Mouse (Mus musculus) intestine, postnatal 0 days (tissue): ENCODE data around the gene Fam181b. TPM values are rescaled to one million over a fixed set of nuclear protein-coding genes. Genes with fewer than 3 reads are reported as not detected.
A peak's percentile ranks its signal among the peaks of the same experiment; 100 is the strongest.

Experiments used
- ATAC-seq: fragments of 200-750 bp; cut with Nextera tagmentation; 2 replicates; pipeline ENCODE4 v1.8.0; 2017; ENCODE audit warnings: mild to moderate bottlenecking, moderate TSS enrichment, moderate library complexity
- H3K27ac ChIP-seq: fragments of 300-500 bp; sonication (generic); 2 replicates; pipeline ENCODE4 v1.5.1; 2014; ENCODE audit warnings: mild to moderate bottlenecking, low read depth, low read length, moderate library complexity
- H3K27me3 ChIP-seq: fragments of 300-500 bp; sonication (generic); replicated peaks from 2 replicates; pipeline ENCODE4 v1.6.1; 2014; ENCODE audit warnings: low read length, mixed read lengths; ENCODE audit not compliant: control insufficient read depth, insufficient read depth
- H3K36me3 ChIP-seq: fragments of 300-500 bp; sonication (generic); 2 replicates; pipeline ENCODE4 v1.6.1; 2014; ENCODE audit warnings: mild to moderate bottlenecking, moderate library complexity; ENCODE audit not compliant: control insufficient read depth, insufficient read depth
- H3K4me1 ChIP-seq: fragments of 300-500 bp; sonication (generic); replicated peaks from 2 replicates; pipeline ENCODE4 v1.6.1; 2014; ENCODE audit warnings: antibody characterized with exemption, low read length, mixed read lengths; ENCODE audit not compliant: control insufficient read depth, insufficient read depth
- H3K4me2 ChIP-seq: fragments of 300-500 bp; sonication (generic); replicated peaks from 2 replicates; pipeline ENCODE4 v1.6.1; 2014; ENCODE audit warnings: low read depth, mild to moderate bottlenecking, moderate library complexity
- H3K4me3 ChIP-seq: fragments of 300-500 bp; sonication (generic); 2 replicates; pipeline ENCODE4 v1.5.1; 2014; ENCODE audit warnings: low read depth, low read length
- H3K9ac ChIP-seq: fragments of 300-500 bp; sonication (generic); 2 replicates; pipeline ENCODE4 v1.6.1; 2014; ENCODE audit warnings: mild to moderate bottlenecking, low read depth, low read length
- H3K9me3 ChIP-seq: fragments of 300-500 bp; sonication (generic); 2 replicates; pipeline ENCODE4 v1.6.1; 2016; ENCODE audit warnings: mixed run types; ENCODE audit not compliant: control insufficient read depth
- CTCF ChIP-seq: sonication (generic); IDR thresholded peaks from 2 replicates; pipeline ENCODE4 v1.5.1; 2016; ENCODE audit warnings: low read depth, mild to moderate bottlenecking, control low read depth, antibody characterized with exemption, moderate library complexity
- WGBS: fragments of 180-500 bp; shearing (Covaris S2); extraction: QIAGEN DNeasy Blood & Tissue Kit; methylation state at CpG from one replicate; pipeline ENCODE4 v1.1.7; 2014; 5-methylcytosine and 5-hydroxymethylcytosine counted together
- polyA plus RNA-seq: library from polyadenylated mRNA; unstranded; fragments of >200 nt; fragmentation: Nextera tagmentation; extraction: Ambion mirVana; gene quantifications from 2 replicates; pipeline ENCODE4 v1.2.1, GENCODE M21; 2015

Gene Fam181b
- polyA plus RNA-seq, 1 experiment from 2014 or later = 1.5 TPM

DNA sequence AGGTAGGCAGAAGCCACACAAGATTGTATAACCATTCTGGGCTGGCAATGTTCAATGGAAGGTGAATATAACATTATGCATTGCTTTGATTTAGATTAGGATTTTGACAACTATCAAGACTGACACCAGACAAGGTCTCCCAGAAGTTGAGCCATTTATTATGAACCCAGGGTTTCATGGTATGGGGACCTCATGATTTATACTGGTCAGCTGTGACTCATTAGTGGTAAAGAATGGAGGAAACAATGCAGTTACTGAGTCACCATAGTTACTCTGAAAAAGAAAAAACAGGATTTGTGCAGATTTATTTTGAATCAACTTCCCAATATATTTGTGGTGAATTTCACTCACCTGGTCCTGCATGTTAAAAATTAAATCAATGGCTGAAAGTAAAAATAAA, 18.8 kb upstream of the Fam181b start:
- Histone ChIP-seq H3K27me3 (no peaks in the 10 kb centered on the region), H3K9me3 (no peaks in the 10 kb centered on the region), H3K9ac (no peak overlapping the region), H3K4me2 (no peak overlapping the region), H3K27ac (no peak overlapping the region), H3K4me1 (no peaks in the 10 kb centered on the region), H3K36me3 (no peaks in the 10 kb centered on the region), H3K4me3 (no peak overlapping the region)
- TF ChIP-seq CTCF = no peak
- no peak for ATAC-seq

DNA sequence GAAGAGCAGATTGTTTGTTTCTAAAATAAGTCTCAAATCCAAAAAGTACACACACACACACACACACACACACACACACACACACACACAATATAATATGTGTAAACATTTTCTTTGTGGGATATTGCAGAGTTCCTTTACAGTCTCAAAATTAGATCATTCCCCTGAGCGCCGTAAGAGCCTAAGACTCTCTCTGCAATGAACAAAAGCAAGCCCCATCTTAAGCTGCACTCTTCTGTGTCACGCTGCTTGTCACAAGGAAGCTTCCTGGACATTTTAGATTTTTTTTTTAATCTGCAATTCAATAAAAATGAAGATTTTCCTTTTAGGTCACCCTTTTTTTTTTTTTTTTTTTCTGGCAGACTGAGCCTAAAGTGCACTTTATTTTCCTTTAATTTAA, 17.9 kb upstream of the Fam181b start:
- Histone ChIP-seq H3K9ac (no peak overlapping the region), H3K36me3 (no peaks in the 10 kb centered on the region), H3K9me3 (no peaks in the 10 kb centered on the region), H3K4me1 (no peaks in the 10 kb centered on the region), H3K27me3 (no peaks in the 10 kb centered on the region), H3K4me3 (no peak overlapping the region), H3K4me2 (no peak overlapping the region), H3K27ac (no peak overlapping the region)
- TF ChIP-seq CTCF = no peak
- WGBS = 88% methylated on average over 3 of the region's 3 CpGs
- no peak for ATAC-seq

DNA sequence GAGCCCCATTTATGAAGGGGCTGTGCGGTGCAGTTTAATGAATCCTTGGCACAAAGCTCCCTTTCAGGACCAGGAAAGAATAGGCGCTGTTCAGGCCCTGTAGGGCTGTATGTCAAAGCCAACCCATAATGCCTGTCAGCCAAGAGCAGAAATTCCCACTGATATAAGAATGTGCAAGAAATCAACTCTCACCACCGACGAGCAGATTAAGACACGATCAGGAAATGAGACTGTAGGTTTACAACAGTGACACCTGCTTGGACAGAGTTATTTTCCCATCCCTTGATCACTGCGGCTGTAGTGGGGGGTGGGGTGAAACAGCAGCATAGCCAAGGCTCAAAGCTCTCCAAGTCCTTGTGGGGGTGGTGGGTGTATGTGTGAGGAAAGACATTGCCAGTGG, 17.5 kb upstream of the Fam181b start:
- Histone ChIP-seq H3K4me1 (no peaks in the 10 kb centered on the region), H3K36me3 (no peaks in the 10 kb centered on the region), H3K4me3 (no peak overlapping the region), H3K27me3 (no peaks in the 10 kb centered on the region), H3K9me3 (no peaks in the 10 kb centered on the region), H3K27ac (no peak overlapping the region), H3K9ac (no peak overlapping the region), H3K4me2 (no peak overlapping the region)
- TF ChIP-seq CTCF = no peak
- ATAC-seq = no peak
- 57% methylated on average over 6 of the region's 6 CpGs for WGBS

DNA sequence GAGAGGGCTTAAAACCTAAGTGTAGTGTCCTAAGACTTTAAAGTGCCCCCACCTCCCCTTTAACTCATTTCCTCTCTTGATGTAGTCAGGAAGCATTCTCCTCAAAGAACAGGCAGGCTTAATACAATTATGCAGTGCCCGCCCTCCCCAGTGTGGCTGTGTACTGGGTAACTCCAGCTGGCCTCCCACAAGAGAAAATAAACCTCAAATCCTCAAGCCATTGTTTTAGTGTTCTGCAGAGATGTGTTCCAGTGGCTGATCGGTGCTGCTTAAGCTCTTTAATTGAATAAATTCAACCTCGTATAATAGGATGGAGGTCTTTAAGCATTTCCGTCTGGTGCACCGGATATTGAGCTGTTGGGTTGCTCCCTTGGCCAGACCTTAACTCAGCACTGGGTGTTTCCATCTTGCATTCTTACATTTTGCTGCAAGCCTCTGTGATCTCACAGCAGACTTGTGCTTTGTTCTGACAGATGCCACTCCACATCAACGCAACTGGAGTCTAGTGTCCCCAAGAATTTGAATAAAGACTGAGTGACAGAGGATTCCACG, 12.1 kb upstream of the Fam181b start:
- no peak overlapping the region for H3K4me3 ChIP-seq
- H3K9ac ChIP-seq = no peak overlapping the region
- no peaks in the 10 kb centered on the region for H3K36me3 ChIP-seq
- WGBS = 68% methylated on average over 7 of the region's 7 CpGs
- H3K4me1 ChIP-seq = no peaks in the 10 kb centered on the region
- H3K4me2 ChIP-seq = no peak overlapping the region
- H3K9me3 ChIP-seq = no peaks in the 10 kb centered on the region
- TF ChIP-seq CTCF = no peak
- no peak for ATAC-seq
- H3K27me3 ChIP-seq = no peaks in the 10 kb centered on the region
- no peak overlapping the region for H3K27ac ChIP-seq

DNA sequence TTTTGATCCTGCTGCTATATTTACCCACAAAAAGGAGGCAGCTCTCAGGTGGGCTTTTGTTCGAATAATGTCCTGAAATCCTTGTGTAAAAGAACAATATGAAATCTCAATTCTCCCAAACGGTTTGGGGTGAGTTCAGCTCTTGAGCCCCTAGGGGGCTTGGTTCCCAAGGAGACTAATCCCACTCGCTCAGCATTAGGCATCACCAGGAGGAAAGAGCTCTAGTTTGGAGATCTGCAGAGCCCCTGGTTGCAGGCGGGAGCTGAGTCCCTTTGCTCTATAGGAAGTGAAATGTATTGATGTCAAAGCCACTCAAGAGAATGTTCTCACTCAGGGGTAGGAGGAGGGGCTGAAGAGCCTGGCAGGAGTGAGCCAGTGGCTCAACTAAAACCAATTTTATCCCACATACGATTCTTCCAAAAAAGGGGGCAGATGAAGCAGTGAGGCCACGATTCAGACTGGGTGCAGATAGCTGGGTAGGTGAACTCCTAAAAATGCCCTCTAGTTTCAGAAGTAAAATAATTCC, 3.2 kb upstream of the Fam181b start:
- no peak for TF ChIP-seq CTCF
- no peak overlapping the region for H3K4me2 ChIP-seq
- 23% methylated on average over 6 of the region's 6 CpGs for WGBS
- H3K36me3 ChIP-seq = no peaks in the 10 kb centered on the region
- H3K4me3 ChIP-seq = no peak overlapping the region
- no peak overlapping the region for H3K27ac ChIP-seq
- no peak for ATAC-seq
- 0 out of 2 replicates have a peak, but pooled peaks cover 3% of the 10 kb centered on the region for H3K4me1 ChIP-seq
- no peak overlapping the region for H3K9ac ChIP-seq
- H3K9me3 ChIP-seq = no peaks in the 10 kb centered on the region
- H3K27me3 ChIP-seq = peaks cover 22% of the 10 kb centered on the region

DNA sequence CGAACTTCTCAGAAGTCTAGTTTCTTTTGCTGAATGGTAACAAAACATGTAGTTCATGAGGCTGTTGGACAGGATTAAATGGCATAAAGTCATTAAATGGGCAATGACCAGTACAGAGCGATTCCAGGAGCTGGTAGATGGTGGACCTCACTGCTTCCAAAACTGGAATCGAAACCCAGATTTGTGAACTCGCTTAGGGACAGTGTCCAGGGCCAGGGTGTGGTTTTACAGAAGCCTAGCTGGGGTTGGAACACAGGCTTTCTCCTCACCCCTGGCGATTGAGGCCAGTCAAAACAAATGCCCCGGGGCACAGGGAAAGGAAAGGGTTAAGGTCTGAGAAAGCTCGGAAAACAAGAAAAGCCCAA, 263 bp upstream of the Fam181b start:
- peak overlapping the region; percentile 83 for H3K4me2 ChIP-seq
- H3K36me3 ChIP-seq = no peaks in the 10 kb centered on the region
- H3K9ac ChIP-seq = 0 out of 2 replicates have a peak overlapping the region, but pooled peaks have one; percentile 42
- WGBS = 37% methylated on average over 7 of the region's 7 CpGs
- 0 out of 2 replicates have a peak, but pooled peaks cover 3% of the 10 kb centered on the region for H3K4me1 ChIP-seq
- no peak for TF ChIP-seq CTCF
- peaks cover 24% of the 10 kb centered on the region for H3K27me3 ChIP-seq
- no peaks in the 10 kb centered on the region for H3K9me3 ChIP-seq
- H3K4me3 ChIP-seq = peak overlapping the region; percentile 54
- ATAC-seq = no peak
- H3K27ac ChIP-seq = no peak overlapping the region
